Mouse (Mus musculus) MEL (cell line): ENCODE measurements around the gene Xpo4. TPM values are rescaled to one million over a fixed set of nuclear protein-coding genes. Genes with fewer than 3 reads are reported as not detected.

Experiments used
- DNase-seq: peaks from one replicate; pipeline ENCODE4 v3.0.0; 2011; ENCODE audit warnings: low read depth, low spot score
- H3K27ac ChIP-seq: 2 replicates; pipeline ENCODE4 v1.5.1; 2012; ENCODE audit warnings: low read depth, mild to moderate bottlenecking, control low read depth, low read length, moderate library complexity; ENCODE audit not compliant: control insufficient read depth
- H3K27me3 ChIP-seq, 2 experiments: fragments of 150-350 bp in 1 of 2; sonication (generic) in 1 of 2; 2 replicates each; pipeline ENCODE4 v1.6.1; 2012; ENCODE audit warnings: low read length in 2 of 2, mild to moderate bottlenecking in 2 of 2, improper control_type of control experiment in 1 of 2, moderate library complexity in 1 of 2; ENCODE audit not compliant: insufficient read depth in 2 of 2, control insufficient read depth in 1 of 2
- H3K36me3 ChIP-seq, 2 experiments: 2 replicates each; pipeline ENCODE4 v1.6.1; 2012 to 2014; ENCODE audit warnings: low read length in 2 of 2, improper control_type of control experiment in 1 of 2, inconsistent platforms in 1 of 2, mild to moderate bottlenecking in 1 of 2; ENCODE audit not compliant: insufficient read depth in 2 of 2, control insufficient read depth in 1 of 2
- H3K4me1 ChIP-seq, 2 experiments: fragments of 150-350 bp in 1 of 2; sonication (generic) in 1 of 2; 2 replicates each; pipeline ENCODE4 v1.6.1; 2012; ENCODE audit warnings: low read length in 2 of 2, improper control_type of control experiment in 1 of 2, mild to moderate bottlenecking in 1 of 2; ENCODE audit not compliant: insufficient read depth in 2 of 2, control insufficient read depth in 1 of 2
- H3K4me3 ChIP-seq, 2 experiments: fragments of 150-350 bp in 1 of 2; sonication (generic) in 1 of 2; 2 replicates each; pipeline ENCODE4 v1.5.1; 2012; ENCODE audit warnings: low read depth in 2 of 2, low read length in 2 of 2, mild to moderate bottlenecking in 2 of 2, moderate library complexity in 2 of 2, control low read depth in 1 of 2, improper control_type of control experiment in 1 of 2; ENCODE audit not compliant: control insufficient read depth in 1 of 2, insufficient read depth in 1 of 2
- H3K79me2 ChIP-seq: 2 replicates; pipeline ENCODE4 v1.6.1; 2012; ENCODE audit warnings: mild to moderate bottlenecking, low read length, moderate library complexity; ENCODE audit not compliant: control insufficient read depth, poor library complexity, insufficient read depth
- H3K9ac ChIP-seq: 2 replicates; pipeline ENCODE4 v1.6.1; 2012; ENCODE audit warnings: low read depth, mild to moderate bottlenecking, control low read depth, low read length, moderate library complexity; ENCODE audit not compliant: control insufficient read depth, poor library complexity, severe bottlenecking
- H3K9me3 ChIP-seq: fragments of 150-350 bp; sonication (generic); replicated peaks from 2 replicates; pipeline ENCODE4 v1.6.1; 2012; ENCODE audit warnings: mild to moderate bottlenecking, low read length, improper control_type of control experiment, moderate library complexity; ENCODE audit not compliant: insufficient read depth
- CHD1 ChIP-seq: IDR thresholded peaks from 2 replicates; pipeline ENCODE4 v1.6.1; 2012; ENCODE audit warnings: low read depth, mild to moderate bottlenecking, inconsistent platforms, low read length, improper control_type of control experiment
- CHD2 ChIP-seq: IDR thresholded peaks from 2 replicates; pipeline ENCODE4 v1.6.1; 2011; ENCODE audit warnings: low read length, improper control_type of control experiment
- CTCF ChIP-seq, 3 experiments: IDR thresholded peaks in 2 of 3; conservative IDR thresholded peaks in 1 of 3; 2 replicates each; pipeline ENCODE4 v1.5.1; 2011 to 2012; ENCODE audit warnings: low read length in 3 of 3, low read depth in 2 of 3, mild to moderate bottlenecking in 2 of 3, improper control_type of control experiment in 1 of 3, inconsistent platforms in 1 of 3, mixed read lengths in 1 of 3, moderate library complexity in 1 of 3; ENCODE audit not compliant: control insufficient read depth in 1 of 3, insufficient read depth in 1 of 3, poor library complexity in 1 of 3, severe bottlenecking in 1 of 3
- EP300 ChIP-seq, 2 experiments: IDR thresholded peaks; 2 replicates each; pipeline ENCODE4 v1.6.1; 2011; ENCODE audit warnings: improper control_type of control experiment in 2 of 2, low read length in 2 of 2, low read depth in 1 of 2, mild to moderate bottlenecking in 1 of 2
- GABPA ChIP-seq: IDR thresholded peaks from 2 replicates; pipeline ENCODE4 v1.6.1; 2012; ENCODE audit warnings: low read depth, mild to moderate bottlenecking, inconsistent platforms, low read length, improper control_type of control experiment, moderate library complexity
- HCFC1 ChIP-seq: IDR thresholded peaks from 2 replicates; pipeline ENCODE4 v1.6.1; 2012; ENCODE audit warnings: low read depth, mild to moderate bottlenecking, inconsistent platforms, low read length, improper control_type of control experiment, moderate library complexity
- JUND ChIP-seq: IDR thresholded peaks from 2 replicates; pipeline ENCODE4 v1.6.1; 2011; ENCODE audit warnings: low read depth, mild to moderate bottlenecking, improper control_type of control experiment, low read length
- MAFK ChIP-seq: IDR thresholded peaks from 2 replicates; pipeline ENCODE4 v1.6.1; 2011; ENCODE audit warnings: low read depth, mild to moderate bottlenecking, low read length, improper control_type of control experiment, borderline replicate concordance
- MAZ ChIP-seq: IDR thresholded peaks from 2 replicates; pipeline ENCODE4 v1.6.1; 2012; ENCODE audit warnings: low read depth, mild to moderate bottlenecking, inconsistent platforms, low read length, improper control_type of control experiment
- MXI1 ChIP-seq: IDR thresholded peaks from 2 replicates; pipeline ENCODE4 v1.6.1; 2011; ENCODE audit warnings: mild to moderate bottlenecking, low read depth, low read length, improper control_type of control experiment
- MYB ChIP-seq: IDR thresholded peaks from 2 replicates; pipeline ENCODE4 v1.6.1; 2011; ENCODE audit warnings: mild to moderate bottlenecking, low read depth, low read length, improper control_type of control experiment
- MYC ChIP-seq: IDR thresholded peaks from 2 replicates; pipeline ENCODE4 v1.6.1; 2011; ENCODE audit warnings: low read depth, mild to moderate bottlenecking, low read length, improper control_type of control experiment, moderate library complexity
- NRF1 ChIP-seq: IDR thresholded peaks from 2 replicates; pipeline ENCODE4 v1.6.1; 2014; ENCODE audit warnings: low read depth, mild to moderate bottlenecking, inconsistent platforms, low read length, improper control_type of control experiment, moderate library complexity; ENCODE audit not compliant: poor library complexity, insufficient read depth, severe bottlenecking
- POLR2A ChIP-seq, 2 experiments: IDR thresholded peaks; 2 replicates each; pipeline ENCODE4 v1.6.1; 2011 to 2012; ENCODE audit warnings: low read length in 2 of 2, mild to moderate bottlenecking in 2 of 2, control low read depth in 1 of 2, improper control_type of control experiment in 1 of 2, low read depth in 1 of 2, moderate library complexity in 1 of 2; ENCODE audit not compliant: control insufficient read depth in 1 of 2, insufficient read depth in 1 of 2, poor library complexity in 1 of 2
- POLR2AphosphoS2 ChIP-seq: IDR thresholded peaks from 2 replicates; pipeline ENCODE4 v1.6.1; 2011; ENCODE audit warnings: low read length, improper control_type of control experiment
- POLR2AphosphoS5 ChIP-seq: IDR thresholded peaks from 2 replicates; pipeline ENCODE4 v1.6.1; 2012; ENCODE audit warnings: low read depth, borderline replicate concordance, mild to moderate bottlenecking, inconsistent platforms, low read length, moderate library complexity, mixed read lengths
- RAD21 ChIP-seq: IDR thresholded peaks from 2 replicates; pipeline ENCODE4 v1.6.1; 2011; ENCODE audit warnings: mild to moderate bottlenecking, low read depth, low read length, improper control_type of control experiment
- RCOR1 ChIP-seq: IDR thresholded peaks from 2 replicates; pipeline ENCODE4 v1.6.1; 2012; ENCODE audit warnings: low read depth, mild to moderate bottlenecking, inconsistent platforms, low read length, improper control_type of control experiment
- SIN3A ChIP-seq: IDR thresholded peaks from 2 replicates; pipeline ENCODE4 v1.6.1; 2012; ENCODE audit warnings: low read length, improper control_type of control experiment, inconsistent platforms
- SMC3 ChIP-seq: IDR thresholded peaks from 2 replicates; pipeline ENCODE4 v1.6.1; 2011; ENCODE audit warnings: low read depth, low read length, improper control_type of control experiment
- TBP ChIP-seq: IDR thresholded peaks from 2 replicates; pipeline ENCODE4 v1.8.0; 2011; ENCODE audit warnings: low read depth, low read length, improper control_type of control experiment
- TCF12 ChIP-seq: IDR thresholded peaks from 2 replicates; pipeline ENCODE4 v1.6.1; 2014; ENCODE audit warnings: low read depth, mild to moderate bottlenecking, inconsistent platforms, low read length, improper control_type of control experiment, moderate library complexity
- USF1 ChIP-seq: IDR thresholded peaks from 2 replicates; pipeline ENCODE4 v1.6.1; 2014; ENCODE audit warnings: low read depth, mild to moderate bottlenecking, inconsistent platforms, low read length, improper control_type of control experiment, moderate library complexity
- ZC3H11A ChIP-seq: IDR thresholded peaks from 2 replicates; pipeline ENCODE4 v1.6.1; 2012; ENCODE audit warnings: low read depth, mild to moderate bottlenecking, inconsistent platforms, low read length, improper control_type of control experiment
- ZKSCAN1 ChIP-seq: IDR thresholded peaks from 2 replicates; pipeline ENCODE4 v1.6.1; 2012; ENCODE audit warnings: low read depth, mild to moderate bottlenecking, inconsistent platforms, low read length, improper control_type of control experiment, moderate library complexity
- ZMIZ1 ChIP-seq: IDR thresholded peaks from 2 replicates; pipeline ENCODE4 v1.6.1; 2012; ENCODE audit warnings: low read depth, mild to moderate bottlenecking, inconsistent platforms, low read length, improper control_type of control experiment, moderate library complexity
- polyA plus RNA-seq, 2 experiments: library from polyadenylated mRNA; stranded (reverse) in 1 of 2; unstranded in 1 of 2; fragments of >175 nt in 1 of 2; fragments of >200 nt in 1 of 2; gene quantifications; 2 replicates each; pipeline versions ENCODE4 v1.2.1 to v1.2.4; 2012; ENCODE audit warnings: low replicate concordance in 2 of 2, low read depth in 1 of 2; ENCODE audit not compliant: insufficient read length in 2 of 2, insufficient read depth in 1 of 2, missing spikeins in 1 of 2
- total RNA-seq: library from RNA; depleted of rRNA; stranded (reverse); fragments of 300-350 nt; gene quantifications from 2 replicates; pipeline ENCODE4 v1.2.3, GENCODE M21; 2012

Xpo4 gene
- total and polyA plus RNA-seq, 3 experiments: 32.3 to 46.5 TPM; not detected in 1

DNA sequence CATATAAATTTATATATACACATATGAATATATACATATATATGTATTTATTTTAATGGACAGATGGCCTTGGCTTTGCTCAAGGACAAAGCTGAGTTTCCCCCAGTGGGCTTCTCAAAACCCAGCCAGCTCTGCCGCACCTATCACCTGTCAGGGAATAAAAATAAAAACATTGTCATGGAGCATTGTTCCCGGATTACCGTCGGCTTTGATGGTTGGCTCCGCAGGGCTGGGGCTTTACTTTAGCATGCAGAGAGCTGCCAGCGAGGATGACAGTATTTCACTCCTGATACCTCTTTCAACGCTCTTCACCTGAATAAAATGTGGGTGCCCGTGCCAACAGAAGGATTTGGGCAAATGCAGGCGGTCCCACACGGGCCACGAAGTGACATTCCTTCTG, 131.4 kb downstream of the Xpo4 start:
- H3K27ac ChIP-seq: no peak overlapping the region
- no peaks in the 10 kb centered on the region for H3K9me3 ChIP-seq
- peaks cover 0 to 14% of the 10 kb centered on the region in 2 experiments; a peak in 3 of 4 replicates for H3K4me1 ChIP-seq
- H3K79me2 ChIP-seq: no peaks in the 10 kb centered on the region
- no peak overlapping the region for H3K4me3 ChIP-seq
- no peaks in the 10 kb centered on the region for H3K27me3 ChIP-seq
- no peak overlapping the region for H3K9ac ChIP-seq
- DNase-seq: no peak
- TF ChIP-seq CHD2 (no peak), SIN3A (no peak), EP300 (IDR thresholded peaks at IDR 0.05; ENCODE audit: low read depth in 1 of 2, low read length in 2 of 2) (no peak), ZMIZ1 (no peak), MAZ (no peak), SMC3 (no peak), ZKSCAN1 (no peak)
- TF ChIP-seq, all 39 proteins: peak for 0
- peaks cover 0 to 3% of the 10 kb centered on the region in 2 experiments; a peak in 2 of 4 replicates for H3K36me3 ChIP-seq

DNA sequence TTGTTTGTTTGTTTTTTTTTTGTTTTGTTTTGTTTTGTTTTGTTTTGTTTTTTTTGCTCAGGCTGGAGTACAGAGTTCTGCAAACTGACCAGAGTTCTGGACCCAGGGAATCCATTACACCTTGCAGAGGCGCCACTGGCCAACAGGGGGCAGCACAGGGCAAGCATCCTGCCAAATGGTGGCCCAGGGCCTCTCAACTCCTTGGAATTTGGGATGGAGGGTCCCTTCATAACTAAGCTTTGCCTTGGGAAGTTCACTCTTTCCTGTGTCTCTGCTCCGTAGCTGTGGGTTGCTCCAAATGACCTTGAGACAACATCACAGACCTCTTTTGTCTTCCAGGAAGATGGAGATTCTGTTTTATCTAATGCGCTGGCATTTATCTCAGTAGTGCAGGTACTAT, 132.0 kb downstream of the Xpo4 start:
- H3K27me3 ChIP-seq: no peaks in the 10 kb centered on the region
- no peaks in the 10 kb centered on the region for H3K79me2 ChIP-seq
- TF ChIP-seq MYB: no peak
- TF ChIP-seq RCOR1: no peak
- TF ChIP-seq CHD1: no peak
- TF ChIP-seq CHD2: no peak
- no peak for TF ChIP-seq JUND
- no peak for TF ChIP-seq SIN3A
- peak; percentile 75 for TF ChIP-seq SMC3
- TF ChIP-seq RAD21: peak; percentile 79
- TF ChIP-seq MAFK: no peak
- no peak for TF ChIP-seq MXI1
- TF ChIP-seq GABPA: no peak
- no peak for TF ChIP-seq TCF12
- TF ChIP-seq HCFC1: no peak
- TF ChIP-seq POLR2AphosphoS5: no peak
- no peak for TF ChIP-seq EP300 (IDR thresholded peaks at IDR 0.05; ENCODE audit: low read depth in 1 of 2, low read length in 2 of 2)
- peak; percentile 81 to 95 (median 82) for TF ChIP-seq CTCF (IDR thresholded peaks at IDR 0.05 in 2 of 3, conservative IDR thresholded peaks at IDR 0.05 in 1 of 3; ENCODE audit: control insufficient read depth in 1 of 3, insufficient read depth in 1 of 3, low read depth in 2 of 3, low read length in 3 of 3, poor library complexity in 1 of 3, severe bottlenecking in 1 of 3)
- no peak for TF ChIP-seq POLR2A (IDR thresholded peaks at IDR 0.05; ENCODE audit: control insufficient read depth in 1 of 2, insufficient read depth in 1 of 2, low read depth in 1 of 2, low read length in 2 of 2, poor library complexity in 1 of 2)
- no peak for TF ChIP-seq USF1
- TF ChIP-seq TBP: no peak
- TF ChIP-seq ZC3H11A: peak; percentile 71
- no peak for TF ChIP-seq POLR2AphosphoS2
- no peak for TF ChIP-seq MAZ
- TF ChIP-seq NRF1: no peak
- no peak for TF ChIP-seq MYC
- peaks cover 0 to 17% of the 10 kb centered on the region in 2 experiments; a peak in 3 of 4 replicates for H3K4me1 ChIP-seq
- H3K9me3 ChIP-seq: no peaks in the 10 kb centered on the region
- DNase-seq: peak; percentile 50
- peaks cover 0 to 3% of the 10 kb centered on the region in 2 experiments; a peak in 2 of 4 replicates for H3K36me3 ChIP-seq
- H3K4me3 ChIP-seq: no peak overlapping the region
- no peak overlapping the region for H3K9ac ChIP-seq
- no peak overlapping the region for H3K27ac ChIP-seq
